Mouse (Mus musculus) small intestine, adult 2 months (tissue): Measurements from ENCODE around the gene Phactr1. TPM values are rescaled to one million over a fixed set of nuclear protein-coding genes. Genes with fewer than 3 reads are reported as not detected.

Experiments
- H3K27ac ChIP-seq: fragments of 200-500 bp; 2 replicates; pipeline ENCODE4 v1.5.1; 2012; ENCODE audit warnings: low read depth, low read length, control low read depth, inconsistent platforms; ENCODE audit not compliant: insufficient read depth
- H3K27me3 ChIP-seq: fragments of 200-500 bp; 2 replicates; pipeline ENCODE4 v1.6.1; 2012; ENCODE audit warnings: mild to moderate bottlenecking, moderate library complexity, low read length, inconsistent platforms; ENCODE audit not compliant: control insufficient read depth, insufficient read depth
- H3K36me3 ChIP-seq: fragments of 200-500 bp; 2 replicates; pipeline ENCODE4 v1.6.1; 2012; ENCODE audit warnings: mild to moderate bottlenecking, low read length, control low read depth, inconsistent platforms; ENCODE audit not compliant: control insufficient read depth, insufficient read depth
- H3K4me1 ChIP-seq: fragments of 200-500 bp; 2 replicates; pipeline ENCODE4 v1.6.1; 2012; ENCODE audit warnings: low read length, inconsistent platforms, mixed read lengths; ENCODE audit not compliant: control insufficient read depth, insufficient read depth, insufficient read length
- H3K4me3 ChIP-seq: fragments of 200-500 bp; 2 replicates; pipeline ENCODE4 v1.5.1; 2012; ENCODE audit warnings: low read depth, mild to moderate bottlenecking, control low read depth, inconsistent platforms, low read length, moderate library complexity
- CTCF ChIP-seq: fragments of 200-500 bp; IDR thresholded peaks from 2 replicates; pipeline ENCODE4 v1.5.1; 2012; ENCODE audit warnings: low read depth, mild to moderate bottlenecking, control low read depth, inconsistent platforms, low read length, moderate library complexity, mixed read lengths; ENCODE audit not compliant: insufficient replicate concordance, insufficient read length; ENCODE audit errors: extremely low read depth
- POLR2A ChIP-seq: fragments of 200-500 bp; IDR thresholded peaks from 2 replicates; pipeline ENCODE4 v1.6.1; 2012; ENCODE audit warnings: low read depth, mild to moderate bottlenecking, control low read depth, inconsistent platforms, low read length, moderate library complexity
- WGBS: fragments of 180-500 bp; shearing (Covaris S2); methylation state at CpG from one replicate; pipeline ENCODE4 v1.1.7; 2018; 5-methylcytosine and 5-hydroxymethylcytosine counted together
- polyA plus RNA-seq: library from polyadenylated mRNA; depleted of rRNA; stranded (reverse); fragments of >200 nt; gene quantifications from 2 replicates; pipeline ENCODE4 v1.2.3, GENCODE M21; 2012

Gene Phactr1
- polyA plus RNA-seq, 1 experiment: 0.43 TPM

GRCm38 (mm10) chr13:42953071-42953470 lies 272.6 kb downstream of the Phactr1 start:
- Histone ChIP-seq H3K4me1 (no peaks in the 10 kb centered on the region), H3K27ac (no peak overlapping the region), H3K36me3 (no peaks in the 10 kb centered on the region), H3K27me3 (no peaks in the 10 kb centered on the region), H3K4me3 (no peak overlapping the region)
- TF ChIP-seq CTCF (no peak), POLR2A (no peak)
- WGBS: 88% methylated on average over 6 of the region's 6 CpGs

- Histone ChIP-seq H3K27me3 (no peaks in the 10 kb centered on the region), H3K27ac (no peak overlapping the region), H3K4me1 (no peaks in the 10 kb centered on the region), H3K36me3 (no peaks in the 10 kb centered on the region), H3K4me3 (no peak overlapping the region)
- WGBS: 57% methylated on average over 5 of the region's 5 CpGs
- TF ChIP-seq CTCF: no peak
- no peak for TF ChIP-seq POLR2A
These were observed 273.7 kb downstream of the Phactr1 start for GRCm38 (mm10) chr13:42954116-42954515.

DNA sequence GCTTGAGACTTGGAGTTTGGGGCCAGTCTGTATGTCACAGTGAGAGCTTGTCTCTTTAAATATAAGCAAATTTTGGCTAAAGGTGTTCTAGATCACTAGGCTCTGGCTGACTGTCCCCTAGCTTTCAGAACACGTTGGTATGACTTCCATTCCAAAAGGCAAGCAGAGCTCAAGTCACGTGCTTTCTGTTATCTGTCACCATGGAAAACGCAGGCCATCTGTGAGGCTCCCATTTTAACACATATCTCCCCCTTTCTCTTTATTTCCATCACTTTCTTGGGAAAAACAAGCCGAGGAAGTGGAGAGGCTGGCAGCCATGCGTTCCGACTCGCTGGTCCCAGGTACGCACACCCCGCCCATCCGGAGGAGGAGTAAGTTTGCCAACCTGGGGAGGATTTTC lies 275.9 kb downstream of the Phactr1 start:
- WGBS: 83% methylated on average over 10 of the region's 10 CpGs
- Histone ChIP-seq H3K27ac (no peak overlapping the region), H3K36me3 (no peaks in the 10 kb centered on the region), H3K4me3 (no peak overlapping the region), H3K27me3 (no peaks in the 10 kb centered on the region), H3K4me1 (no peaks in the 10 kb centered on the region)
- TF ChIP-seq CTCF: no peak
- TF ChIP-seq POLR2A: no peak

DNA sequence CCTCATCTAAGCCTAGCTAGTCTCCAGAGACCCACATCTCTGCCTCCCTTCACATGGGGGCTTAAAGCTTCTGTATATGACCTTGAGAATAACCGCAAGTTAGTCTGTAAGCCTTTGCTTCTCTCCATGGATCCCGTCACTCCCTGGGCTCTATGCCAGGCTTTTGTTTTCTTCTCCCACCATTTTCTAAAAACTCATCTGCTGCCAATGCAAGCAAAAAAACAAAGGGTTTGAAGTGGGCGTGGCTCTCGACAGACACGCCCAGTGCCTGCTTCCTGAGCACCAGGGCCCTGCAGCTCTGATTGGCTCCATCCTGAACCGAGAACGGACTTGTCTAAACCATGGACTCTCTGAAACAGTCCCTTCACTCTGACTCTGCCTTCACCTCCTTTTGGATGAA lies 277.4 kb downstream of the Phactr1 start:
- TF ChIP-seq POLR2A (no peak), CTCF (no peak)
- no peaks in the 10 kb centered on the region for H3K4me1 ChIP-seq
- no peaks in the 10 kb centered on the region for H3K36me3 ChIP-seq
- H3K27me3 ChIP-seq: no peaks in the 10 kb centered on the region
- H3K4me3 ChIP-seq: no peak overlapping the region
- 59% methylated on average over 7 of the region's 7 CpGs for WGBS
- no peak overlapping the region for H3K27ac ChIP-seq

- no peak for TF ChIP-seq CTCF
- no peak for TF ChIP-seq POLR2A
- WGBS: 83% methylated on average over 2 of the region's 2 CpGs
- Histone ChIP-seq H3K27me3 (no peaks in the 10 kb centered on the region), H3K36me3 (no peaks in the 10 kb centered on the region), H3K27ac (no peak overlapping the region), H3K4me1 (no peaks in the 10 kb centered on the region), H3K4me3 (no peak overlapping the region)
These were observed 278.4 kb downstream of the Phactr1 start for GRCm38 (mm10) chr13:42958867-42959266.

- Histone ChIP-seq H3K36me3 (no peaks in the 10 kb centered on the region), H3K27ac (no peak overlapping the region), H3K27me3 (no peaks in the 10 kb centered on the region), H3K4me3 (no peak overlapping the region), H3K4me1 (no peaks in the 10 kb centered on the region)
- TF ChIP-seq CTCF (no peak), POLR2A (no peak)
- WGBS: 84% methylated on average over 4 of the region's 4 CpGs
These were observed 281.1 kb downstream of the Phactr1 start for GRCm38 (mm10) chr13:42961561-42961960.

- Histone ChIP-seq H3K4me1 (no peaks in the 10 kb centered on the region), H3K4me3 (no peak overlapping the region), H3K27ac (no peak overlapping the region), H3K36me3 (no peaks in the 10 kb centered on the region), H3K27me3 (no peaks in the 10 kb centered on the region)
- no peak for TF ChIP-seq CTCF
- TF ChIP-seq POLR2A: no peak
- WGBS: 52% methylated on average over 4 of the region's 4 CpGs
These were observed 288.1 kb downstream of the Phactr1 start for GRCm38 (mm10) chr13:42968537-42968936.

GRCm38 (mm10) chr13:42973561-42973960 lies 293.1 kb downstream of the Phactr1 start:
- Histone ChIP-seq H3K36me3 (no peaks in the 10 kb centered on the region), H3K4me1 (no peaks in the 10 kb centered on the region), H3K27ac (no peak overlapping the region), H3K27me3 (no peaks in the 10 kb centered on the region), H3K4me3 (no peak overlapping the region)
- no peak for TF ChIP-seq POLR2A
- TF ChIP-seq CTCF: no peak
- WGBS: 84% methylated on average over 3 of the region's 3 CpGs
